Mouse (Mus musculus): ENCODE measurements around the gene Adamts14. TPM values are rescaled to one million over a fixed set of nuclear protein-coding genes. Genes with fewer than 3 reads are reported as not detected.

Adamts14 gene
- polyA plus RNA-seq, 1 experiment from 2014 or later: 0.07 TPM

DNA sequence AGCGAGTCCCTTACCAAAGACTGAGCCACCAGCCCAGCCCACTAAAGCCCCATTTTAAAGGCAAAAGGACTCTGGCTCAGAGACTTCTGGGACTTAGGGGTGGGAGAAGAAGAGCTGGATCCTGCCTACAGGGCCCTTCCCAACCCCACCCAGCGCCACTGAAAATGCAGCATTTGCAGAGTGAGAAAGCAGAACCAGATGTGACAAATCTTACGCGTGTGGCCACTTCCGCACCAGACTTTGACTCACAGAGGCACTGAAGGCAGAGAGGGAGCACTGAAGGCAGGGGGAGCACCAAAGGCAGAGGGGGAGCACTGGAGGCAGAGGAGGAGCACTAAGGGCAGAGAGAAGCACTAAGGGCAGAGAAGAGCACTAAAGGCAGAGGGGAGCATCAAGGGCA is 5.9 kb downstream of the Adamts14 start:
- no peak overlapping the region for H3K27ac ChIP-seq (ENCODE audit: low read depth, low read length)
- no peak overlapping the region for H3K4me2 ChIP-seq (ENCODE audit: low read depth, low read length)
- ATAC-seq (ENCODE audit: low read depth): no peak
- no peaks in the 10 kb centered on the region for H3K4me1 ChIP-seq (ENCODE audit: control insufficient read depth, insufficient read depth, low read length)
- H3K9me3 ChIP-seq (ENCODE audit: control insufficient read depth, low read length): no peaks in the 10 kb centered on the region
- no peak overlapping the region for H3K4me3 ChIP-seq (ENCODE audit: low read depth, low read length)
- WGBS: 91% methylated on average over 5 of the region's 5 CpGs
- H3K9ac ChIP-seq (replicated peaks; ENCODE audit: low read depth, low read length): no peak overlapping the region
- H3K36me3 ChIP-seq (ENCODE audit: control insufficient read depth, insufficient read depth, low read length): no peaks in the 10 kb centered on the region
- peaks cover 5% of the 10 kb centered on the region; the same call in 1 of the 2 replicates for H3K27me3 ChIP-seq (ENCODE audit: control insufficient read depth, insufficient read depth, low read length)

DNA sequence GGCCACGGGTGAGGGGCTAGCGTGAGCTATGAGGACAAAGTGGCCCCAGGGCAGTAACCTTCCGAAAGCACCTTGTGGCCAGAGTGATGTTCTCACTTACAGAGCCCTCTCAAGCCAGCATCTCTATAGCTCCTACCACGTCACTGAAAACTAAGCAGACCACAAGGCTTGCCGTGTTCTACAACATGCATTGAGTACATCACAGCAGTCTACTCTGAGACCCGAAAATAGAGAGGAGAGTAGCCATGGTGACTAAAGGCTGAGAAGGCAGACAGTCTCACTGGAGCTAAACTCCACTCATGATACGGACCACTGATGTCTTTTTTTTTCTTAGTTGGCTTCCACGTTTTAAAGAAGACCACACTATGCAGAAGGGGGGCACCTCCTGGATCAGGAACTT is 9.6 kb downstream of the Adamts14 start:
- no peaks in the 10 kb centered on the region for H3K27me3 ChIP-seq (ENCODE audit: control insufficient read depth, insufficient read depth, low read length)
- H3K9me3 ChIP-seq (ENCODE audit: control insufficient read depth, low read length): no peaks in the 10 kb centered on the region
- no peaks in the 10 kb centered on the region for H3K4me1 ChIP-seq (ENCODE audit: control insufficient read depth, insufficient read depth, low read length)
- ATAC-seq (ENCODE audit: low read depth): no peak
- H3K27ac ChIP-seq (ENCODE audit: low read depth, low read length): no peak overlapping the region
- no peaks in the 10 kb centered on the region for H3K36me3 ChIP-seq (ENCODE audit: control insufficient read depth, insufficient read depth, low read length)
- H3K9ac ChIP-seq (replicated peaks; ENCODE audit: low read depth, low read length): no peak overlapping the region
- WGBS: 85% methylated on average over 8 of the region's 8 CpGs
- H3K4me2 ChIP-seq (ENCODE audit: low read depth, low read length): no peak overlapping the region
- H3K4me3 ChIP-seq (ENCODE audit: low read depth, low read length): no peak overlapping the region

DNA sequence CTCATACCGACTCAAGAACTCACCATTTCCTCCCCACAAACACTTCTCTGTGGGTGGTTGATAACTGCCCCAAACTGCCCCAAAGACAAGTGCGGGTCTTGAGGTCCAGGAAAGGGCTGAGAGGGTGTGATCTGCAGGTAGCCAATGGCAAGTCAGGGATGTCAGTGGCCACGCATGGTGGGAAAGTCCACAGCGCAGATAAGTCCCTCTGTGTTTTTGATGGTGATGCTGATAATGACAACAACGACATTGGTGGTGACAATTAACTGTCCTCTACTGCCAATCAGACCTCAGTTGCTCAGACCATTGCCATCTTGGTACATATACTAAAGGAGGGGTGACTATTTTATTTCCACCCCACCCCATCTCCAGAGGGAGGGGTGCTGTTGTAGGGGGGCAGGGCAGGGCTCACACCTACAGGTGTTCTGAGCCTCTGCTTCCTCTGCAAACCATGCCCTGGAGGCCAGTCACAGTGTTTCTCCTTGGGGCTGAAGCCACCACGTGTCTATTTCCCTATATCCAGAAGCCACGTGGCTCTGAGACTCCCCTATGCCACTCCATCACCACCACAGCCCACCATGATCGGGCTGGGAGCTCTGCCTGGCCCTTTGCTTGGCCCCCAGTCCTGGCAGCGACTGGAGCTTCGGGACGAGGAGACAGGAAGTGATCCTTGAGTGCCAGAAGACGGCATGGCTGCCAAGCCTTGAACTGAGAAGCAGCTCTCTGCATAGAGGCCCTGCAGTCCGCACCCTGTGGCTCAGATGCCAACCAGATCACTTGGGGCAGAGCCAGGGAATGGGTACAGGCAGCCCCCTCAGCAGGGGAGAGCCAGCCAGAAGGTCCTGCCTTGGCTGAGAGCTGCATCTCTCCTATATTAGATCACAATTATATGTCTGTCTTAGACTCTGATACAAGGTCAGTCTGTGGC is 11.7 kb downstream of the Adamts14 start:
- Histone ChIP-seq H3K27ac (ENCODE audit: low read depth, low read length) (no peak overlapping the region), H3K4me3 (ENCODE audit: low read depth, low read length) (no peak overlapping the region), H3K9me3 (ENCODE audit: control insufficient read depth, low read length) (0 out of 2 replicates have a peak, but pooled peaks cover 4% of the 10 kb centered on the region), H3K4me2 (ENCODE audit: low read depth, low read length) (no peak overlapping the region), H3K36me3 (ENCODE audit: control insufficient read depth, insufficient read depth, low read length) (no peaks in the 10 kb centered on the region), H3K4me1 (ENCODE audit: control insufficient read depth, insufficient read depth, low read length) (no peaks in the 10 kb centered on the region), H3K27me3 (ENCODE audit: control insufficient read depth, insufficient read depth, low read length) (no peaks in the 10 kb centered on the region), H3K9ac (replicated peaks; ENCODE audit: low read depth, low read length) (no peak overlapping the region)
- WGBS: 74% methylated on average over 13 of the region's 13 CpGs
- no peak for ATAC-seq (ENCODE audit: low read depth)

DNA sequence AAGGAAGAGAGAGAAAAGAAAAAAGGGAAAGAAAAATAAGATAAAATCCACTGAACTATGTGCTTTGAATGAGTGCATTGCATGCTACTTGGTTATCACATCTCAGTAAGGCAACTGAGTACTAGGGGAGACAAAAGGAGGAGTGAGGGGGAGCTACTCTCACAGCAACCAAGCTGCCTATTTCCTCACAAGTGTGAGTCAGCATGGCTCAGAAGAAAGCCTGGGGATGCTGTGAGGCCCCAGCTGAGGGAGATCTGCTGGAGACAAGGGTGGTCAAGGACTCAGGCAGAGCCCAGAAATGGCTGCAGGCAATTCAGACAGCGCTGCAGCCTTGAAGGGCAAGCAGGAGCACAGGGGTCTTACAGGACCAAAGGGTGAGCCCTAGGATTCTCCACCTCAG is 15.1 kb downstream of the Adamts14 start:
- H3K9me3 ChIP-seq (ENCODE audit: control insufficient read depth, low read length): 0 out of 2 replicates have a peak, but pooled peaks cover 4% of the 10 kb centered on the region
- H3K27me3 ChIP-seq (ENCODE audit: control insufficient read depth, insufficient read depth, low read length): no peaks in the 10 kb centered on the region
- no peak overlapping the region for H3K4me2 ChIP-seq (ENCODE audit: low read depth, low read length)
- no peaks in the 10 kb centered on the region for H3K4me1 ChIP-seq (ENCODE audit: control insufficient read depth, insufficient read depth, low read length)
- no peak overlapping the region for H3K9ac ChIP-seq (replicated peaks; ENCODE audit: low read depth, low read length)
- no peak for ATAC-seq (ENCODE audit: low read depth)
- H3K36me3 ChIP-seq (ENCODE audit: control insufficient read depth, insufficient read depth, low read length): no peaks in the 10 kb centered on the region
- H3K4me3 ChIP-seq (ENCODE audit: low read depth, low read length): no peak overlapping the region
- WGBS: 90% methylated on average over 1 of the region's 1 CpGs
- no peak overlapping the region for H3K27ac ChIP-seq (ENCODE audit: low read depth, low read length)

DNA sequence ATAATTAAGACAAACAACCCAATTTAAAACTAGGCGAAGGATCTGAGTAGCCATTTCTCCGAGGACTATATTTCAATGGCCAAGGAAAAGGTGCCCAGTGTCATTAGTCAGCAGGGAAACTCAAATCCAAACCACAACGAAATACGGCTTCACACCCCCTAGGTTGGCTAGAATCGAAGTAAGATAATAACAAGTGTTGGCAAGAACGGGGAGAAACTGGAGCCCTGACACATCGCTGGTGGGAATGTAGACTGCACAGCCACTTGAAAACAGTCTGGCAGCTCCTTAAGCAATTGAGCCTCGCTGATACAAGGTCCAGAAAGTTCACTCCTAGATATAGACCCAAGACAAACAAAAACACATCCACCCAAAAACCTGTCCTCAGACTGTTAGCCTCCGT is 16.6 kb downstream of the Adamts14 start:
- ATAC-seq (ENCODE audit: low read depth): no peak
- 94% methylated on average over 9 of the region's 9 CpGs for WGBS
- Histone ChIP-seq H3K4me3 (ENCODE audit: low read depth, low read length) (no peak overlapping the region), H3K9me3 (ENCODE audit: control insufficient read depth, low read length) (0 out of 2 replicates have a peak, but pooled peaks cover 4% of the 10 kb centered on the region), H3K36me3 (ENCODE audit: control insufficient read depth, insufficient read depth, low read length) (no peaks in the 10 kb centered on the region), H3K9ac (replicated peaks; ENCODE audit: low read depth, low read length) (no peak overlapping the region), H3K4me2 (ENCODE audit: low read depth, low read length) (no peak overlapping the region), H3K27ac (ENCODE audit: low read depth, low read length) (no peak overlapping the region), H3K4me1 (ENCODE audit: control insufficient read depth, insufficient read depth, low read length) (no peaks in the 10 kb centered on the region), H3K27me3 (ENCODE audit: control insufficient read depth, insufficient read depth, low read length) (no peaks in the 10 kb centered on the region)

DNA sequence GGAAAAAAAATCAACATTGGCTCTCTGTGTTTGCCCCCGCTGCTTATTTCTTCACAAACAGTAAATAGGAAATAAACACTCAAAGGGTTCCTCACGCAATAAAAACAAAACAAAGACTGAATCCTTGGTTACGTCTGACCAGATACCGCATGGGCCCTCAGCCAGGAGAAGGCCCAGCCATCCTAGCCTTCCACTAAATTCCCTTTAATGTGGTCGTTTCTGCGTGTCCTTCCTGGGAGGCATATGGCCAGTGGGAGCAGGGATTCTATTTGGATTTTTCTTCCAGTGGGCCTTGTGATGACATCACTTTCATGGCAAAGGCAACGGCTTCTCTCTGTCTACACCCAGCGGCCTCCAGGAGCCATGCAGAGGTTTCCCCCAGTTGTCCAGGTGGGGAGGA is 18.0 kb downstream of the Adamts14 start:
- Histone ChIP-seq H3K4me3 (ENCODE audit: low read depth, low read length) (no peak overlapping the region), H3K4me2 (ENCODE audit: low read depth, low read length) (no peak overlapping the region), H3K4me1 (ENCODE audit: control insufficient read depth, insufficient read depth, low read length) (no peaks in the 10 kb centered on the region), H3K27ac (ENCODE audit: low read depth, low read length) (no peak overlapping the region), H3K9me3 (ENCODE audit: control insufficient read depth, low read length) (0 out of 2 replicates have a peak, but pooled peaks cover 4% of the 10 kb centered on the region), H3K27me3 (ENCODE audit: control insufficient read depth, insufficient read depth, low read length) (no peaks in the 10 kb centered on the region), H3K9ac (replicated peaks; ENCODE audit: low read depth, low read length) (no peak overlapping the region), H3K36me3 (ENCODE audit: control insufficient read depth, insufficient read depth, low read length) (no peaks in the 10 kb centered on the region)
- WGBS: 71% methylated on average over 8 of the region's 8 CpGs
- no peak for ATAC-seq (ENCODE audit: low read depth)

DNA sequence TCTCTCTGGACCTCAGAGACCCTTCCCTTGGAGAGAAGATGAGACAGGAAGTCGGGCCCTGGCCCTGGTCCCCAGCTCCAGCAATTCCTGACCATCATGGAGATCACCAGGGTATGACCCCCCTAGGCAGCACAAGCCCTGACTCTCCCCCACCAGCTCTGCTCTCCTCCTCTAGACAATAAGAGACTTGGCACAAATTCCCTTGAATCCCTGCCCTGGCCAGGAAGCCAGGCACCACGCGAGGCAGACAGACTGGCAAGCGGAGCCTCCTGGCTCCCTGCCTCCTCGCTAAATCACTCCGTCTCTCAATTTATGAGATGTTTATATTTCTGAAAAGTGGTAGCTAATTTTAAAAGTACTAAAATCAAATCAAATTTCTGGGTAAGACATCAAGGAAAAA is 18.5 kb downstream of the Adamts14 start:
- H3K4me2 ChIP-seq (ENCODE audit: low read depth, low read length): no peak overlapping the region
- no peak overlapping the region for H3K9ac ChIP-seq (replicated peaks; ENCODE audit: low read depth, low read length)
- no peaks in the 10 kb centered on the region for H3K27me3 ChIP-seq (ENCODE audit: control insufficient read depth, insufficient read depth, low read length)
- H3K36me3 ChIP-seq (ENCODE audit: control insufficient read depth, insufficient read depth, low read length): no peaks in the 10 kb centered on the region
- H3K4me3 ChIP-seq (ENCODE audit: low read depth, low read length): no peak overlapping the region
- no peaks in the 10 kb centered on the region for H3K4me1 ChIP-seq (ENCODE audit: control insufficient read depth, insufficient read depth, low read length)
- no peak overlapping the region for H3K27ac ChIP-seq (ENCODE audit: low read depth, low read length)
- no peak for ATAC-seq (ENCODE audit: low read depth)
- H3K9me3 ChIP-seq (ENCODE audit: control insufficient read depth, low read length): 0 out of 2 replicates have a peak, but pooled peaks cover 4% of the 10 kb centered on the region
- 77% methylated on average over 6 of the region's 6 CpGs for WGBS

DNA sequence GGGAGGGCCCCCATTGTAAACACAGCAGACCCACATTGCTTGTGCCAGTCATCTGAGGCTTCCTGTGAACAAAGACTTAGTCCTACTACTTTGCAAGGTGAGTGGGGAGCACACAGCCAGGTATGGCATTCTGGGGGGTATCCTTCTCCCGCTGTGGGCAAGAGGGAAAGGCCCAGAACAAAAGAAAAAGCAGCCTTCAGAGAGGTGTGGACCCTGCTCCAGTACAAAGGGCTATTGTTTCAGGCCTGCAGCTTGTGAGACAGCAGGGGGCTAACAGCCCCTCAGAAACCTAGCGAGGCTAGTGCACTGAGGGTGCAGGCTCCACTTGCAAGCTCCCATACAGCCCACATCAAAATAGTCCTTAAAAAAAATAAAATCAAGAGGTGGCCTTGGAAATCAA is 23.3 kb downstream of the Adamts14 start:
- Histone ChIP-seq H3K9ac (replicated peaks; ENCODE audit: low read depth, low read length) (no peak overlapping the region), H3K4me3 (ENCODE audit: low read depth, low read length) (no peak overlapping the region), H3K4me2 (ENCODE audit: low read depth, low read length) (no peak overlapping the region), H3K27ac (ENCODE audit: low read depth, low read length) (no peak overlapping the region), H3K36me3 (ENCODE audit: control insufficient read depth, insufficient read depth, low read length) (no peaks in the 10 kb centered on the region), H3K27me3 (ENCODE audit: control insufficient read depth, insufficient read depth, low read length) (no peaks in the 10 kb centered on the region), H3K4me1 (ENCODE audit: control insufficient read depth, insufficient read depth, low read length) (no peaks in the 10 kb centered on the region), H3K9me3 (ENCODE audit: control insufficient read depth, low read length) (no peaks in the 10 kb centered on the region)
- ATAC-seq (ENCODE audit: low read depth): no peak
- 2% methylated on average over 2 of the region's 2 CpGs for WGBS

DNA sequence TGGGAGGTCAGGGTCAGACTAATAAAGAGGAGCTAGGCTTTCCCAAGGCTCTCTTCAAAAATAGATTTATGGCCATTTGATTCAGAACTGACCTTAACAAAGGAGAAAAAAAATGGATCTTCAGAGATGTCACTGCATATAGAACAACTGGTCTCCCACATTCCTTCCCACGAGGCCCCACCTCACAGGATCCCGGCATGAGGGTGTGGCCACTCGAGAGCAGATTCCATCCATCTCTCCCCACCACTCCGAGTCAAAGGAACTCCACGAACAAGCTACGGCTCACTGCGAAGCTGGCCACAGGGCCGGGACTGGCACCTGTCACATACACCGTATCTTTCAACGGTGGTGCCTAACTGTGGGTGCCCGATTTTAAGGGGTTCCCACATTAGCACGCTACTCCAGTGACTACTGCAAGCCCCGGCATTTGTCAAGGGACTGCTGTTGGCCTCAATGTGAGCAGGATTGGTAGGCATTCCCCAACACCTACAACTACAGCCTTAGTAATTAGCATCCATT is 24.6 kb downstream of the Adamts14 start:
- WGBS: 68% methylated on average over 13 of the region's 13 CpGs
- H3K9ac ChIP-seq (replicated peaks; ENCODE audit: low read depth, low read length): no peak overlapping the region
- H3K4me3 ChIP-seq (ENCODE audit: low read depth, low read length): no peak overlapping the region
- no peaks in the 10 kb centered on the region for H3K27me3 ChIP-seq (ENCODE audit: control insufficient read depth, insufficient read depth, low read length)
- H3K4me1 ChIP-seq (ENCODE audit: control insufficient read depth, insufficient read depth, low read length): no peaks in the 10 kb centered on the region
- no peak overlapping the region for H3K4me2 ChIP-seq (ENCODE audit: low read depth, low read length)
- H3K27ac ChIP-seq (ENCODE audit: low read depth, low read length): no peak overlapping the region
- no peaks in the 10 kb centered on the region for H3K9me3 ChIP-seq (ENCODE audit: control insufficient read depth, low read length)
- ATAC-seq (ENCODE audit: low read depth): no peak
- no peaks in the 10 kb centered on the region for H3K36me3 ChIP-seq (ENCODE audit: control insufficient read depth, insufficient read depth, low read length)

Data from neural tube, embryonic 14.5 days (tissue).